Mouse (Mus musculus): Measurements from ENCODE around the gene Gm11555.

- TF ChIP-seq CTCF (IDR thresholded peaks at IDR 0.05; ENCODE audit: insufficient read depth, low read length) (no peak), POLR2A (IDR thresholded peaks at IDR 0.05; ENCODE audit: borderline replicate concordance, extremely low read depth, low read depth, low read length) (no peak)
Observed at GRCm38 (mm10) chr11:99644351-99644750, 5.7 kb downstream of the Gm11555 start.
